ENCODE assay signal across 8 mouse cellular contexts in the genomic region with DNA sequence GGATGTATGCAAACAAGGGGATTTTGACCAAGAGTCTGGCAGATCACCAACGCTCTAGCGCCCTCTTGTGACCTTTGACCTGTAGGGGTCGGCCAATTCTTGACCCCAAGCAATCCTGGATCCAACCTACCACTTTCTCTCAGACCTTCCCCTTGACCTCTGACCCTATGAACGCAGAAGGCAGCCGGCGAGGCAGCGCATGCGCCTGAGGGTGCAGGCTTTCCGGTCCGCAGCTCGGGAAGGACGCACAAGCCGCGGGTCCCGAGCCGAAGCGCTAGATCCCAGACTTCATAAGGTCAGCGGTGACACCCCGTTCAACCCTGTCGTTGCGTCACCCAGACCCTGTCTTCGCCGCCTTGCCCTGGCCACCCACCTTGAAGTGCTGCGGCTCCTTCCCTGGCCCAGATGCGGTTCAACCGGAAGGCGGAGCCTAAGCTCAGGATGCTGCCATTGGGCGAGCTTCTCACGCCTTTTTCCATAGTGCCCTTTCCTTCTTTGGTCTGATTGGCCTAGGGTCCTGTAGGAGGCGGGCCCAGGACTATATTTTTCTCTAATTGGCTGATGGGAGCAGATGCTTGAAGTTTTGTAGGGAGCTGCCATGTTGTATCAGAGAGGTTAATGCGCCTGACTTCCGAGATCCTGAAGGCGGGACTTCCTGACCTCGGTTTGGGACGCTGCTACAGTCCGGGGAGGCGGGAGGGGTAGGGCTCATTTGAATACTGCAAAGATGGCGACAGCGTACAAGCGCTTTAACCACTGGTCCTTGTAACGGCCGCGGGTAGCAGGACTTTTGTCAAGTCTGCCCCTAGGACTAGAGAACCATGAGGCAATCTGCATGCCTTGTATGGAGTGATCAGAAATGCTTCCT. TPM values are rescaled to one million over a fixed set of nuclear protein-coding genes. Genes with fewer than 3 reads are reported as not detected.
DNase-seq lines count a peak whose midpoint lies in the region; ATAC-seq and TF ChIP-seq lines count a peak whose summit lies in the region.

Ndufs8 (minus strand) TSS at position 438 of the 868 bp plus-strand sequence.

- H3K9ac ChIP-seq in ES-E14 (ENCODE audit: insufficient read depth, low read depth, low read length, poor library complexity, severe bottlenecking): peak within 1 kb of the TSS; percentile 93
- H3K9ac ChIP-seq in forebrain, embryonic 15.5 days (replicated peaks): peak within 1 kb of the TSS; percentile 66

- no peak for TF ChIP-seq CTCF in lung, adult 2 months (IDR thresholded peaks at IDR 0.05; ENCODE audit: insufficient read depth, low read length)

- H3K4me1 ChIP-seq in ES-E14 (ENCODE audit: control insufficient read depth in 2 of 2, insufficient read depth in 2 of 2, low read length in 2 of 2, poor library complexity in 1 of 2): peaks cover 0 to 8% of the 10 kb centered on the region in 2 experiments; a peak in 1 of 4 replicates
- peaks cover 19% of the 10 kb centered on the region for H3K4me1 ChIP-seq in forebrain, embryonic 15.5 days
- H3K4me1 ChIP-seq in lung, adult 2 months (ENCODE audit: control insufficient read depth, insufficient read depth, low read length): peaks cover 8% of the 10 kb centered on the region; the same call in 1 of the 2 replicates

- peak within 1 kb of the TSS; percentile 90 for H3K27ac ChIP-seq in ES-E14 (ENCODE audit: insufficient read depth, low read depth, low read length, poor library complexity, severe bottlenecking)
- H3K27ac ChIP-seq in forebrain, embryonic 15.5 days (replicated peaks): peak within 1 kb of the TSS; percentile 79

- under 1% methylated on average over 43 of the region's 43 CpGs for WGBS in forebrain, embryonic 15.5 days
- under 1% methylated on average over 43 of the region's 43 CpGs for WGBS in lung, adult 2 months

- H3K4me2 ChIP-seq in forebrain, embryonic 15.5 days (replicated peaks): peak within 1 kb of the TSS; percentile 63

- ATAC-seq in forebrain, embryonic 15.5 days (replicated peaks): peak; percentile 98
- peak; percentile 91 for ATAC-seq in neutrophil, adult 5-6 weeks (ENCODE audit: extremely low read depth, insufficient number of reproducible peaks, low FRiP score, poor library complexity, severe bottlenecking)

- H3K9me3 ChIP-seq in ES-E14 (ENCODE audit: control insufficient read depth, insufficient read depth, low read depth, low read length): no peaks in the 10 kb centered on the region
- H3K9me3 ChIP-seq in forebrain, embryonic 15.5 days: no peaks in the 10 kb centered on the region

- peak; percentile 91 for TF ChIP-seq POLR2A in lung, adult 2 months (IDR thresholded peaks at IDR 0.05; ENCODE audit: borderline replicate concordance, extremely low read depth, low read depth, low read length)

- peaks cover 18% of the 10 kb centered on the region for H3K36me3 ChIP-seq in ES-E14 (ENCODE audit: control insufficient read depth, insufficient read depth, low read length, poor library complexity, severe bottlenecking)
- peaks cover 14% of the 10 kb centered on the region for H3K36me3 ChIP-seq in forebrain, embryonic 15.5 days

- DNase-seq in ES-E14 (ENCODE audit: low read depth, low spot score): peak; percentile 95
- peak; percentile 97 for DNase-seq in cerebellum, adult 11-12 months
- DNase-seq in heart, postnatal 25 days (ENCODE audit: low spot score): peak; percentile 93
- DNase-seq in layer of hippocampus, adult 18-20 months (ENCODE audit: low spot score in 2 of 2): peak; percentile 96 to 97
- peak; percentile 91 for DNase-seq in lung, adult 2 months
- peak; percentile 86 to 96 for DNase-seq in thymus, adult 18-20 months

- peak within 1 kb of the TSS; percentile 84 to 96 for H3K4me3 ChIP-seq in ES-E14 (ENCODE audit: insufficient read depth in 1 of 2, low read depth in 1 of 2, low read length in 2 of 2, poor library complexity in 1 of 2, severe bottlenecking in 1 of 2)
- peak within 1 kb of the TSS; percentile 66 for H3K4me3 ChIP-seq in forebrain, embryonic 15.5 days
- peak within 1 kb of the TSS; percentile 98 for H3K4me3 ChIP-seq in lung, adult 2 months (replicated peaks; ENCODE audit: extremely low read depth, low read depth, low read length)

- no peaks in the 10 kb centered on the region for H3K27me3 ChIP-seq in forebrain, embryonic 15.5 days

- in situ Hi-C loops in ES-E14 (cut with MboI; ENCODE audit: low sequenced_read_pairs in 2 of 2, unreplicated experiment in 2 of 2): no loop called here

- intact Hi-C loops in heart, postnatal 25 days (cut with DNase I): no loop called here

TF ChIP-seq in ES-E14, 5 proteins besides CTCF, POLR2A, EP300 and RAD21:
- TF ChIP-seq HCFC1 (IDR thresholded peaks at IDR 0.05; ENCODE audit: borderline replicate concordance, insufficient read depth, low read length): peak; percentile 65; the same call in 1 of the 2 replicates
- TF ChIP-seq ZC3H11A (IDR thresholded peaks at IDR 0.05; ENCODE audit: borderline replicate concordance, low read depth, low read length): 0 out of 2 replicates have a peak, but pooled peaks have one; percentile 2
- TF ChIP-seq ZNF384 (IDR thresholded peaks at IDR 0.05; ENCODE audit: low read depth, low read length): no peak
- TF ChIP-seq CHD2 (IDR thresholded peaks at IDR 0.05; ENCODE audit: low read depth, low read length): peak; percentile 81
- no peak for TF ChIP-seq MAFK (IDR thresholded peaks at IDR 0.05; ENCODE audit: insufficient read depth, low read depth, low read length)

RNA-seq across cellular contexts. Expression of gene Ndufs8, which starts in this region (rescaled TPM):
- total RNA-seq in ES-E14 (2012; rRNA removed): 134 and 135 TPM in 2 replicates
- 195 and 201 TPM in 2 replicates for polyA plus RNA-seq in forebrain, embryonic 15.5 days (2015; fragmentation: Nextera tagmentation; extraction: Ambion mirVana)
- total RNA-seq in heart, postnatal 25 days (2021): 100 to 1,000 TPM; 538 TPM
- 100 to 1,000 TPM; 144 to 147 TPM for total RNA-seq in layer of hippocampus, adult 18-20 months (2021)
- 157 and 189 TPM in 2 replicates for polyA plus RNA-seq in lung, adult 2 months (2012; rRNA removed)
- total RNA-seq in neutrophil, adult 5-6 weeks (2017): 34.7 and 40.1 TPM in 2 replicates

Comparison
In these comparisons a context has a peak if more than half of its experiments do, and no peak if none do; other contexts are left out.
1. Peak in every context shown above with its lines: DNase-seq, ATAC-seq, H3K4me3 ChIP-seq and H3K27ac ChIP-seq.